Mouse (Mus musculus): Measurements from ENCODE around the gene Slc12a5. TPM values are rescaled to one million over a fixed set of nuclear protein-coding genes. Genes with fewer than 3 reads are reported as not detected.
A peak's percentile ranks its signal among the peaks of the same experiment; 100 is the strongest.

The Slc12a5 gene
- polyA plus RNA-seq, 1 experiment from 2014 or later, result 3.9 TPM

- no peak for TF ChIP-seq CTCF (IDR thresholded peaks at IDR 0.05)
- no peak for DNase-seq (ENCODE audit: low read depth, low spot score)
- POLR2A ChIA-PET, result no interaction called here
- in situ Hi-C loops (cut with MboI; ENCODE audit: low pct_unique_long_range_greater_than_20kb), result no loop called here
- H3K27me3 ChIP-seq, result no peaks in the 10 kb centered on the region
- ATAC-seq, result no peak
- CTCF ChIA-PET, result no interaction called here
These were observed 36.5 kb downstream of the Slc12a5 start for GRCm38 (mm10) chr2:164996848-164997720.

DNA sequence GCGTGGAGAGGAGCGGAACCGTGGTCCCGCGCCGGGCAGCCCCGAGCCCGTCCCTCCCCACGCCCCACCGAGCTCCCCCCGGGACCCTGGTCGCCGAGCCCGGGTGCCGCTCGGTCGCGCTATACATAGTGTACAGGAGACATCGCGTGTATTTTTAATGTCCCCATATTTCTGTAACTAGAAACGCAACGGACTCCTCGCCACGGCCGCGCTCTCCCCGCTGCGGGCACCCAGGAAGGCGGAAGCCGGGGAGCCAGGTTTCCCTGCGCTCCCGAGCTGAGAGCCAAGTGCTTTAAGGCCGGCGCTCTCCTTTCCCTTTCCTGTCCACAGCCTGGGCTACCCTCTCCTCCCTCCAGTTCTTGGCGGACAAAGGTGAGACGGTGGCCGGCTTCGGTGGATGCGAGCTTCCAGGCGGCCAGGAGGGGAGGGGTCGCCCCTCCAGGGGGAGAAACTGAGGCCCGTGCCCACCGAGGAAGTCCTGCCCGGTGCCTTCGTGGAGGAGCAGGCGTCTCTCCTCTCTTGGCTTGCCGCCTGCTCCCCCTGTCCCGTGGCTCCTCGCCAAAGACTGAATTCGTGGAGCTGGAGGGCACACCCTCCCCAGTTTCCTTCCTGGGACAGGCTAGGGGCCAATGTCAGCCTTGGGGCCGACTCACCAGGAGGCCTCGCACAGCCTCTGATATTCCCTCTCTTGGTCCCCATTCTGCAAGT is 37.3 kb downstream of the Slc12a5 start:
- no peak for TF ChIP-seq CTCF (IDR thresholded peaks at IDR 0.05)
- CTCF ChIA-PET, result no interaction called here
- DNase-seq (ENCODE audit: low read depth, low spot score) (no peak), ATAC-seq (peak; percentile 38)
- POLR2A ChIA-PET, result interaction anchor here (0.7 kb wide), 1 partner anchor 34 kb away, joined by 3 read pairs; no protein-coding TSS in a partner anchor
- no peaks in the 10 kb centered on the region for H3K27me3 ChIP-seq
- in situ Hi-C loops (cut with MboI; ENCODE audit: low pct_unique_long_range_greater_than_20kb), result no loop called here

DNA sequence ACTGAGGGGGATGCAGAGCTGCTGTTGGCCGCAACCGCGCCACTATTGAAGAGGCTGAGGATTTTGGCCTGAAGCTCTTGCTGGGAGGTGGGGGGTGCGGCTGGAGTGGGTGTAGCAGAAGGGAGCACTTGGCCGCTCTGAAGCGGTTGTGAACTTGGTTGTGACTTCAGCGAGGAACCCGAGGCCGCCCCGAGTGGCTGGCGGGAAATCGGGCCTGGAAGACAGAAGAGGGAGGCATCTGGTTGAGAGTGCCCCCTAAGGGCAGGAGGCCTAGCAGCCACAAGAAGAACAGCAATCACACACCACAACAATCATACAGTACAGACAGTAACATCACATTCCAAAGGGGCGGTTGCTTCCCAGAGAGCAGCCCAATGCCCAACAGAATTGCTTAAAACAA is 41.4 kb downstream of the Slc12a5 start:
- ATAC-seq (no peak), DNase-seq (ENCODE audit: low read depth, low spot score) (no peak)
- in situ Hi-C loops (cut with MboI; ENCODE audit: low pct_unique_long_range_greater_than_20kb), result no loop called here
- ChIA-PET CTCF (no interaction called here), POLR2A (interaction anchor here (0.6 kb wide), 1 partner anchor 18 kb away, joined by 3 read pairs; no protein-coding TSS in a partner anchor)
- TF ChIP-seq CTCF (IDR thresholded peaks at IDR 0.05), result no peak
- no peaks in the 10 kb centered on the region for H3K27me3 ChIP-seq

GRCm38 (mm10) chr2:165003108-165003507 is 42.5 kb downstream of the Slc12a5 start:
- no peak for ATAC-seq
- CTCF ChIA-PET, result interaction anchor here (0.9 to 1.4 kb wide), 2 partner anchors 12 to 41 kb away, joined by 3 read pairs; no protein-coding TSS in a partner anchor
- no peaks in the 10 kb centered on the region for H3K27me3 ChIP-seq
- no peak for DNase-seq (ENCODE audit: low read depth, low spot score)
- in situ Hi-C loops (cut with MboI; ENCODE audit: low pct_unique_long_range_greater_than_20kb), result no loop called here
- TF ChIP-seq CTCF (IDR thresholded peaks at IDR 0.05), result no peak
- POLR2A ChIA-PET, result no interaction called here

DNA sequence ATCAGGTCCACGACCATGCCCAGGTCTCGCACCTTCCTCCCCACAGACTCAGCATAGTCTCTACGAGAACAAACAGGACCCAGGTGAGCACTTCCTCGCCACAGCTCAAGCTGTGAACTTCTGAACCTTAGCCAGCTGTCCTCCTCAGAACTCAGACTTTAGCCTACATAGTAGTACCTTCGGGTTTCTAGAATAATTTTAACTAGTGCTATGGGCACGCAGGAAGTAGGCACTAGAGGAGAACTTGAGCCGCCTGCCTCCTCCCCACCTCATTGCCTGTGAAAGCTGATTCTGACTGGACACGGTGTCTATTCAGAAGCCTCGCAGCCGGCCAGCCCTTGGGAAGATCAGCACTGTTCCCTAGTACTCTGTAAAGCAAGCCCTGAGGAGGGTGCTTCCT is 43.6 kb downstream of the Slc12a5 start:
- DNase-seq (ENCODE audit: low read depth, low spot score) (no peak), ATAC-seq (no peak)
- ChIA-PET POLR2A (no interaction called here), CTCF (no interaction called here)
- in situ Hi-C loops (cut with MboI; ENCODE audit: low pct_unique_long_range_greater_than_20kb), result no loop called here
- no peak for TF ChIP-seq CTCF (IDR thresholded peaks at IDR 0.05)
- H3K27me3 ChIP-seq, result no peaks in the 10 kb centered on the region

- ATAC-seq (no peak), DNase-seq (ENCODE audit: low read depth, low spot score) (no peak)
- ChIA-PET CTCF (no interaction called here), POLR2A (no interaction called here)
- in situ Hi-C loops (cut with MboI; ENCODE audit: low pct_unique_long_range_greater_than_20kb), result no loop called here
- TF ChIP-seq CTCF (IDR thresholded peaks at IDR 0.05), result no peak
- no peaks in the 10 kb centered on the region for H3K27me3 ChIP-seq
These were observed 46.2 kb downstream of the Slc12a5 start for GRCm38 (mm10) chr2:165006813-165007212.

DNA sequence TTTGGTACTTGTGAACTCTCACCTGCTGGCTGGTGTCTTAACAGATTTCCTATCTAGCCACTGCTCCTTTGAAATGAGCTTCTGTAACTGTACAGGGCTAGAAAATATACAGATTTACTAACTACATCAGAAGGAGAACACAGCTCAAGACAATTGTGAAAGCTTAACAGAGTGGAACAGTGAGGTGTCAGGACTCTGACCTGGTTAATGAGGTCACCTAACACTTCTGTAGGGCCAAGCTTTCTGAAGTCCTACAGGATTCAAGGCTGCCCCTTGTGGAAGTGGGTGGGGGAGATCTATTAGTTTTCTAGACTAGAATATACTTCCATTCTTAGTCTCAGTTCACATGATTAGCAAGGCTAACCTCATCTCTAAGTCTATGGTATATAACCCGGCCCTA is 47.4 kb downstream of the Slc12a5 start:
- no peaks in the 10 kb centered on the region for H3K27me3 ChIP-seq
- in situ Hi-C loops (cut with MboI; ENCODE audit: low pct_unique_long_range_greater_than_20kb), result no loop called here
- CTCF ChIA-PET, result interaction anchor here (1.0 kb wide), 1 partner anchor 13 kb away, joined by 3 read pairs; no protein-coding TSS in a partner anchor
- DNase-seq (ENCODE audit: low read depth, low spot score) (no peak), ATAC-seq (no peak)
- no peak for TF ChIP-seq CTCF (IDR thresholded peaks at IDR 0.05)
- POLR2A ChIA-PET, result no interaction called here

GRCm38 (mm10) chr2:165009161-165009560 is 48.6 kb downstream of the Slc12a5 start:
- ATAC-seq (no peak), DNase-seq (ENCODE audit: low read depth, low spot score) (no peak)
- in situ Hi-C loops (cut with MboI; ENCODE audit: low pct_unique_long_range_greater_than_20kb), result no loop called here
- ChIA-PET CTCF (no interaction called here), POLR2A (interaction anchor here (0.6 kb wide), 2 partner anchors 23 to 340 kb away, joined by 3 to 4 read pairs; no protein-coding TSS in a partner anchor)
- H3K27me3 ChIP-seq, result no peaks in the 10 kb centered on the region
- TF ChIP-seq CTCF (IDR thresholded peaks at IDR 0.05), result no peak

DNA sequence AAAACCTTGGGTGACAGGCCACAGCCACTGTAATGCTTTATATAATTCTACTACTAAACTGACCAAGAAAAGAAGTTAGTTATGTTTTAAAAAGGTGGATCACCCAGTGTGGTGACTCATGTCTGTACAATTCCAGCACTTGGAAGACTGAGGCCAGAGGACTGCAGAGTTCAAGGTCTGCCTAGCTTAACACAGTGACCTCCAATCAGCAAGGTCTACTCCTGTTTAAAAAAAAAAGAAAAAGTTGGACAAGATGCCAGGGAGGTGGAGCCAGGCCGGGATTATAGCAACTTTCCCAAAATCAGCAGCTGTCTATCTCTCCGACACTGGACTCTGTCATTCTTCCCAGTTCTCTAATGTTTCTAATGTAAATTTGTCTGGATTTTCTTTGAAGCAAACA is 49.0 kb downstream of the Slc12a5 start:
- H3K27me3 ChIP-seq, result no peaks in the 10 kb centered on the region
- in situ Hi-C loops (cut with MboI; ENCODE audit: low pct_unique_long_range_greater_than_20kb), result no loop called here
- POLR2A ChIA-PET, result no interaction called here
- CTCF ChIA-PET, result interaction anchor here (0.7 to 1.2 kb wide), 2 partner anchors 9 to 14 kb away, joined by 3 to 4 read pairs; no protein-coding TSS in a partner anchor
- ATAC-seq, result no peak
- DNase-seq (ENCODE audit: low read depth, low spot score), result no peak
- no peak for TF ChIP-seq CTCF (IDR thresholded peaks at IDR 0.05)

GRCm38 (mm10) chr2:165010351-165010750 is 49.7 kb downstream of the Slc12a5 start:
- ChIA-PET CTCF (interaction anchor here (1.2 kb wide), 1 partner anchor 13 kb away, joined by 3 read pairs; no protein-coding TSS in a partner anchor), POLR2A (interaction anchor here (0.6 kb wide), 1 partner anchor 139 kb away, joined by 9 read pairs; no protein-coding TSS in a partner anchor)
- ATAC-seq, result no peak
- in situ Hi-C loops (cut with MboI; ENCODE audit: low pct_unique_long_range_greater_than_20kb), result no loop called here
- H3K27me3 ChIP-seq, result no peaks in the 10 kb centered on the region
- DNase-seq (ENCODE audit: low read depth, low spot score), result no peak
- no peak for TF ChIP-seq CTCF (IDR thresholded peaks at IDR 0.05)

DNA sequence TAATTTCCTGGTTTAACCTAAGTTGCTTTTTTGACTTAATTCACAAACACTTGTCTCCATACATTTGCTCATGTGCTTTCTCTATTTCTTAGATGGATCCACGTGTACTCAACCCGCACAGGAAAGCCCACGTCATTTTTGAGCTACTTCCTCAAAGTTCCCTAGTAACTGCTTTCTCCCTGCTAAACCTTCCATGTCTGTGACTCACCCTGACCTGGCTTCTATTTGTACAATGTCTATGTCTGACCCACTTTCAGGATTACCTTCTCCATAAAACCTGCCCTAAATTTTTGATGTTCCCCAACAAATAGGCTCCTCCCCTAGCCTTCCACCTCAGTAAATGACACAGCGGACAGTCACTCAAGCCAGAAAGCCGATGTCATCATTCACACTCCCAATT is 54.3 kb downstream of the Slc12a5 start:
- in situ Hi-C loops (cut with MboI; ENCODE audit: low pct_unique_long_range_greater_than_20kb), result no loop called here
- TF ChIP-seq CTCF (IDR thresholded peaks at IDR 0.05), result no peak
- ATAC-seq (no peak), DNase-seq (ENCODE audit: low read depth, low spot score) (no peak)
- POLR2A ChIA-PET, result no interaction called here
- H3K27me3 ChIP-seq, result no peaks in the 10 kb centered on the region
- CTCF ChIA-PET, result interaction anchor here (1.6 kb wide), 1 partner anchor 18 kb away, joined by 3 read pairs; no protein-coding TSS in a partner anchor

Data from Patski (cell line).